Mouse (Mus musculus) limb, embryonic 11.5 days (tissue): ENCODE measurements around the gene Clnk. TPM values are rescaled to one million over a fixed set of nuclear protein-coding genes. Genes with fewer than 3 reads are reported as not detected.
"Not testable (repeated sequence)": the region's sequence is repeated elsewhere in the genome, so short reads cannot be mapped to it uniquely, and the experiment has no call there.

ENCODE experiments used
- ATAC-seq: fragments of 200-750 bp; cut with Nextera tagmentation; 2 replicates; pipeline ENCODE4 v1.8.0; 2017; ENCODE audit warnings: low read depth; ENCODE audit not compliant: insufficient number of reproducible peaks, low FRiP score, low TSS enrichment
- DNase-seq: peaks from one replicate; pipeline ENCODE4 v3.0.0-alpha.2; 2015; ENCODE audit warnings: low spot score
- H3K27ac ChIP-seq: fragments of 300-500 bp; sonication (generic); replicated peaks from 2 replicates; pipeline ENCODE4 v1.5.1; 2014; ENCODE audit warnings: low read depth, mild to moderate bottlenecking, low read length
- H3K27me3 ChIP-seq: fragments of 300-500 bp; sonication (generic); 2 replicates; pipeline ENCODE4 v1.6.1; 2014; ENCODE audit warnings: mild to moderate bottlenecking, low read length, mixed read lengths; ENCODE audit not compliant: control insufficient read depth, insufficient read depth
- H3K36me3 ChIP-seq: fragments of 300-500 bp; sonication (generic); 2 replicates; pipeline ENCODE4 v1.6.1; 2014; ENCODE audit warnings: mild to moderate bottlenecking, low read length, moderate library complexity, mixed read lengths; ENCODE audit not compliant: control insufficient read depth, insufficient read depth
- H3K4me1 ChIP-seq: fragments of 300-500 bp; sonication (generic); 2 replicates; pipeline ENCODE4 v1.6.1; 2014; ENCODE audit warnings: low read length, mixed read lengths; ENCODE audit not compliant: control insufficient read depth, insufficient read depth
- H3K4me2 ChIP-seq: fragments of 300-500 bp; sonication (generic); 2 replicates; pipeline ENCODE4 v1.6.1; 2014; ENCODE audit warnings: low read depth, mild to moderate bottlenecking, moderate library complexity; ENCODE audit not compliant: severe bottlenecking
- H3K4me3 ChIP-seq: fragments of 300-500 bp; sonication (generic); 2 replicates; pipeline ENCODE4 v1.5.1; 2014; ENCODE audit warnings: low read depth, low read length
- H3K9ac ChIP-seq: fragments of 300-500 bp; sonication (generic); 2 replicates; pipeline ENCODE4 v1.6.1; 2014; ENCODE audit warnings: mild to moderate bottlenecking, low read length
- H3K9me3 ChIP-seq: fragments of 300-500 bp; sonication (generic); 2 replicates; pipeline ENCODE4 v1.6.1; 2016; ENCODE audit warnings: low read length; ENCODE audit not compliant: control insufficient read depth
- WGBS: fragments of 180-500 bp; shearing (Covaris S2); extraction: QIAGEN DNeasy Blood & Tissue Kit; methylation state at CpG from one replicate; pipeline ENCODE4 v1.1.7; 2014; 5-methylcytosine and 5-hydroxymethylcytosine counted together
- polyA plus RNA-seq: library from polyadenylated mRNA; unstranded; fragments of >200 nt; fragmentation: Nextera tagmentation; extraction: Ambion mirVana; gene quantifications from 2 replicates; pipeline ENCODE4 v1.2.1, GENCODE M21; 2014

Gene Clnk
- polyA plus RNA-seq = 0.08 and 0.11 TPM in 2 replicates

GRCm38 (mm10) chr5:38876622-38877021, at the start of gene Clnk:
Clnk (minus strand) TSS chr5:38876812.
- Histone ChIP-seq H3K27me3 (no peaks in the 10 kb centered on the region), H3K9me3 (no peaks in the 10 kb centered on the region), H3K27ac (no peak within 1 kb of the TSS), H3K4me1 (no peaks in the 10 kb centered on the region), H3K4me3 (no peak within 1 kb of the TSS), H3K36me3 (no peaks in the 10 kb centered on the region), H3K9ac (no peak within 1 kb of the TSS), H3K4me2 (no peak within 1 kb of the TSS)
- 83% methylated on average over 11 of the region's 11 CpGs for WGBS
- ATAC-seq (no peak), DNase-seq (no peak)

- DNase-seq = no peak
- H3K36me3 ChIP-seq = no peaks in the 10 kb centered on the region
- no peak overlapping the region for H3K4me3 ChIP-seq
- no peaks in the 10 kb centered on the region for H3K4me1 ChIP-seq
- no peaks in the 10 kb centered on the region for H3K27me3 ChIP-seq
- H3K9ac ChIP-seq = no peak overlapping the region
- H3K4me2 ChIP-seq = no peak overlapping the region
- H3K27ac ChIP-seq = no peak overlapping the region
- ATAC-seq = no peak
- WGBS = 41% methylated on average over 3 of the region's 3 CpGs
- no peaks in the 10 kb centered on the region for H3K9me3 ChIP-seq
Measured at GRCm38 (mm10) chr5:38905271-38905670, 28.7 kb upstream of the Clnk start.

GRCm38 (mm10) chr5:38904528-38905044, 28.0 kb upstream of the Clnk start:
- WGBS = 92% methylated on average over 3 of the region's 3 CpGs
- H3K4me2 ChIP-seq = no peak overlapping the region

GRCm38 (mm10) chr5:38902889-38903288, 26.3 kb upstream of the Clnk start:
- no peaks in the 10 kb centered on the region for H3K27me3 ChIP-seq
- H3K4me1 ChIP-seq = no peaks in the 10 kb centered on the region
- no peak overlapping the region for H3K4me3 ChIP-seq
- DNase-seq = no peak
- no peaks in the 10 kb centered on the region for H3K9me3 ChIP-seq
- no peaks in the 10 kb centered on the region for H3K36me3 ChIP-seq
- no peak overlapping the region for H3K27ac ChIP-seq
- H3K4me2 ChIP-seq = no peak overlapping the region
- ATAC-seq = no peak
- 88% methylated on average over 3 of the region's 3 CpGs for WGBS
- H3K9ac ChIP-seq = no peak overlapping the region

More at GRCm38 (mm10) chr5:38904528-38905044, 28.0 kb upstream of the Clnk start:
- Histone ChIP-seq H3K36me3 (no peaks in the 10 kb centered on the region), H3K4me1 (no peaks in the 10 kb centered on the region), H3K27ac (no peak overlapping the region), H3K9me3 (no peaks in the 10 kb centered on the region), H3K4me3 (no peak overlapping the region), H3K27me3 (no peaks in the 10 kb centered on the region), H3K9ac (no peak overlapping the region)
- DNase-seq (no peak), ATAC-seq (no peak)

- DNase-seq = no peak
- ATAC-seq = no peak
- Histone ChIP-seq H3K9me3 (no peaks in the 10 kb centered on the region), H3K27ac (no peak overlapping the region), H3K9ac (no peak overlapping the region), H3K4me2 (no peak overlapping the region), H3K4me3 (no peak overlapping the region), H3K27me3 (no peaks in the 10 kb centered on the region), H3K36me3 (no peaks in the 10 kb centered on the region), H3K4me1 (no peaks in the 10 kb centered on the region)
- 71% methylated on average over 2 of the region's 2 CpGs for WGBS
Measured at GRCm38 (mm10) chr5:38899051-38899450, 22.4 kb upstream of the Clnk start.

GRCm38 (mm10) chr5:38888646-38889045, 12.0 kb upstream of the Clnk start:
- ATAC-seq (no peak), DNase-seq (no peak)
- 89% methylated on average over 1 of the region's 1 CpGs for WGBS
- Histone ChIP-seq H3K4me2 (no peak overlapping the region), H3K4me1 (no peaks in the 10 kb centered on the region), H3K27ac (no peak overlapping the region), H3K4me3 (no peak overlapping the region), H3K36me3 (no peaks in the 10 kb centered on the region), H3K27me3 (no peaks in the 10 kb centered on the region), H3K9me3 (no peaks in the 10 kb centered on the region), H3K9ac (no peak overlapping the region)

GRCm38 (mm10) chr5:38886623-38887275, 10.1 kb upstream of the Clnk start:
- no peaks in the 10 kb centered on the region for H3K4me1 ChIP-seq
- H3K27ac ChIP-seq = no peak overlapping the region
- ATAC-seq = no peak
- H3K36me3 ChIP-seq = no peaks in the 10 kb centered on the region
- no peaks in the 10 kb centered on the region for H3K9me3 ChIP-seq
- WGBS = 87% methylated on average over 2 of the region's 2 CpGs
- DNase-seq = no peak
- no peaks in the 10 kb centered on the region for H3K27me3 ChIP-seq
- H3K9ac ChIP-seq = no peak overlapping the region
- H3K4me3 ChIP-seq = no peak overlapping the region
- no peak overlapping the region for H3K4me2 ChIP-seq

- not testable (repeated sequence) for H3K9me3 ChIP-seq, H3K4me1 ChIP-seq, H3K27ac ChIP-seq, DNase-seq, ATAC-seq, H3K36me3 ChIP-seq, H3K4me2 ChIP-seq, H3K27me3 ChIP-seq, H3K4me3 ChIP-seq, H3K9ac ChIP-seq
- WGBS = 94% methylated on average over 1 of the region's 1 CpGs
Measured at GRCm38 (mm10) chr5:38882635-38883034, 6.0 kb upstream of the Clnk start.
